15 mouse cellular contexts compared by ENCODE assay signal in the genomic region with DNA sequence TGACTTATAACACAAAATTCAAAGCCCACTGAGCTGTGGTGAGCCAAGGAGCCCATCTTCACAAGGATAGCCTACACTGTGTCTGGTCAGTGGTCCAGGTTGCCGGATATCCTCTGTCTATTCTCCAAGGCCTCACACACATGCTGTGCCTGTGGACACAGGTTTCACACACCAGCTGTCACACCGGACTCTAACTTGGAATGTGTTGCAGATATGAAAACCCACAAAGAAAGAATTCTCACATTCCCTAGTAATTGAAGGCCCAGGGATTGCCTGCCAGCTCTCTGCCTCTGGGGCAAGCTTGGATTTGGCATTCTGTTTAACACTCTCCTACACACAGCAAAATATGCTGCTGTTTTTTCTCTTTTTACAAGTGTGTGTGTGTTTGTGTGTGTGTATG.
A peak's percentile ranks its signal among the peaks of the same experiment; 100 is the strongest.
DNase-seq lines count a peak whose midpoint lies in the region; ATAC-seq and TF ChIP-seq lines count a peak whose summit lies in the region.
"Had no signal": no experiment of that assay in that cellular context is flagged by ENCODE, and none has a peak within 500 bp of the region (broad histone marks: within the 10 kb centered on the region; RNA-seq: fewer than 3 reads in every experiment).

No protein-coding gene starts in this region.

- WGBS in forebrain, embryonic 15.5 days, result 57% methylated on average over 2 of the region's 2 CpGs
- WGBS in forebrain, embryonic 10.5 days, result 86% methylated on average over 2 of the region's 2 CpGs
- WGBS in cerebellum, adult 2 months, result 12% methylated on average over 2 of the region's 2 CpGs

- intact Hi-C loops in left cerebral cortex, postnatal 10 days (cut with DNase I), result no loop called here
- intact Hi-C loops in left cerebral cortex, postnatal 14 days (cut with DNase I), result no loop called here

- no peaks in the 10 kb centered on the region for H3K9me3 ChIP-seq in forebrain, embryonic 15.5 days
- no peaks in the 10 kb centered on the region for H3K9me3 ChIP-seq in forebrain, embryonic 10.5 days
- H3K9me3 ChIP-seq: midbrain, embryonic 10.5 days had no signal

- no peaks in the 10 kb centered on the region for H3K36me3 ChIP-seq in forebrain, embryonic 15.5 days
- H3K36me3 ChIP-seq in forebrain, embryonic 10.5 days (replicated peaks), result no peaks in the 10 kb centered on the region
- H3K36me3 ChIP-seq: midbrain, embryonic 10.5 days had no signal

- 0 out of 2 replicates have a peak, but pooled peaks have one; percentile 26 for ATAC-seq in forebrain, embryonic 15.5 days (replicated peaks)
- ATAC-seq in megakaryocyte, adult 5-6 weeks (ENCODE audit: poor library complexity, severe bottlenecking), result no peak

- no peak overlapping the region for H3K9ac ChIP-seq in forebrain, embryonic 15.5 days (replicated peaks)
- H3K9ac ChIP-seq: lung, embryonic 14.5 days had no signal

- DNase-seq in forebrain, embryonic 10.5 days (ENCODE audit: extremely low spot score, low spot score), result no peak
- DNase-seq in left cerebral cortex, adult 18-20 months (ENCODE audit: low spot score in 2 of 2), result peak; percentile 36 to 55
- no peak for DNase-seq in left cerebral cortex, postnatal 10 days (ENCODE audit: extremely low spot score in 1 of 2, low spot score in 2 of 2)
- DNase-seq in cerebellum, adult 2 months, result peak; percentile 52 to 63
- peak; percentile 22 to 37 for DNase-seq in left cerebral cortex, postnatal 14 days (ENCODE audit: low spot score in 2 of 2)
- DNase-seq: adrenal gland, adult 2 months; B cell, adult 2 months; gastrocnemius, postnatal 36 days; lung, embryonic 14.5 days; spleen, adult 18-20 months had no signal

- TF ChIP-seq CTCF in cerebellum, adult 2 months (IDR thresholded peaks at IDR 0.05; ENCODE audit: borderline replicate concordance, insufficient read depth, low read depth, low read length), result no peak

- H3K27ac ChIP-seq in forebrain, embryonic 15.5 days (replicated peaks), result peak overlapping the region; percentile 58
- H3K27ac ChIP-seq in forebrain, embryonic 10.5 days, result no peak overlapping the region
- 0 out of 2 replicates have a peak overlapping the region, but pooled peaks have one; percentile 2 for H3K27ac ChIP-seq in cerebellum, adult 2 months (ENCODE audit: insufficient read depth, low read length)
- H3K27ac ChIP-seq: kidney, postnatal 0 days; midbrain, embryonic 10.5 days; stomach, postnatal 0 days had no signal

- H3K4me2 ChIP-seq in forebrain, embryonic 15.5 days (replicated peaks), result no peak overlapping the region
- H3K4me2 ChIP-seq: lung, embryonic 14.5 days had no signal

- no peak overlapping the region for H3K4me3 ChIP-seq in forebrain, embryonic 15.5 days
- no peak overlapping the region for H3K4me3 ChIP-seq in forebrain, embryonic 10.5 days
- H3K4me3 ChIP-seq in cerebellum, adult 2 months (replicated peaks; ENCODE audit: insufficient read depth, low read depth, low read length), result no peak overlapping the region
- H3K4me3 ChIP-seq: midbrain, embryonic 10.5 days had no signal

- H3K27me3 ChIP-seq in forebrain, embryonic 15.5 days, result no peaks in the 10 kb centered on the region
- no peaks in the 10 kb centered on the region for H3K27me3 ChIP-seq in forebrain, embryonic 10.5 days (ENCODE audit: poor library complexity, severe bottlenecking)
- H3K27me3 ChIP-seq in cerebellum, adult 2 months (ENCODE audit: control insufficient read depth, insufficient read depth, low read length), result no peaks in the 10 kb centered on the region

- TF ChIP-seq POLR2A in cerebellum, adult 2 months (IDR thresholded peaks at IDR 0.05; ENCODE audit: borderline replicate concordance, insufficient read depth, low read length), result no peak

- 0 out of 2 replicates have a peak, but pooled peaks cover 4% of the 10 kb centered on the region for H3K4me1 ChIP-seq in forebrain, embryonic 15.5 days
- peaks cover 3% of the 10 kb centered on the region; the same call in 1 of the 2 replicates for H3K4me1 ChIP-seq in forebrain, embryonic 10.5 days
- peaks cover 41% of the 10 kb centered on the region for H3K4me1 ChIP-seq in cerebellum, adult 2 months (ENCODE audit: control insufficient read depth, insufficient read depth, low read length)

Comparison
In these comparisons a context has a peak if more than half of its experiments do, and no peak if none do; other contexts are left out.
1. DNase-seq: peak in left cerebral cortex, adult 18-20 months (2 of 2), cerebellum, adult 2 months (2 of 2) and left cerebral cortex, postnatal 14 days (2 of 2); none in forebrain, embryonic 10.5 days (single experiment) and left cerebral cortex, postnatal 10 days (0 of 2).